Mouse (Mus musculus): ENCODE measurements at regions not wholly inside any gene's neighbourhood (a gene's known extent, or its start where the extent isn't known, plus 50 kb on each side); places are given as distances from the start of the nearest gene placed in this dataset.
A peak's percentile ranks its signal among the peaks of the same experiment; 100 is the strongest.

- no peak for TF ChIP-seq EP300 (IDR thresholded peaks at IDR 0.05; ENCODE audit: low read depth)
- peak; percentile 92 for TF ChIP-seq CTCF (IDR thresholded peaks at IDR 0.05; ENCODE audit: low read depth)
Observed at GRCm38 (mm10) chr9:66646226-66646625, 53.3 kb upstream of the Usp3 start.

Measured in liver, postnatal 0 days (tissue).